Mouse (Mus musculus) heart, embryonic 11.5 days (tissue): ENCODE data around the gene Spock2. TPM values are rescaled to one million over a fixed set of nuclear protein-coding genes. Genes with fewer than 3 reads are reported as not detected.

Source experiments
- microRNA-seq: library from miRNA; unstranded; fragments of <30 nt; microRNA quantifications from one replicate; pipeline ENCODE4, GENCODE M21; 2016; ENCODE audit warnings: borderline number of aligned reads
- polyA plus RNA-seq: library from polyadenylated mRNA; unstranded; fragments of >200 nt; fragmentation: Nextera tagmentation; extraction: Ambion mirVana; gene quantifications from 2 replicates; pipeline ENCODE4 v1.2.1, GENCODE M21; 2014

Gene Spock2
- polyA plus RNA-seq, 1 experiment from 2014 or later = 1.2 TPM

Small RNA genes lying within 50 kb of the gene (microRNA-seq; reads per million reads assigned to microRNA genes)
- gene Mir6906 = not detected

Other genes starting within 250 kb of the Spock2 start
- gene Dnajb12, start 226.7 kb upstream of the Spock2 start, polyA plus RNA-seq = 30.3 and 31.3 TPM in 2 replicates
- 1.9 and 3.4 TPM in 2 replicates for gene Ddit4, start 154.4 kb upstream of the Spock2 start, polyA plus RNA-seq
- 34.5 and 36.2 TPM in 2 replicates for gene Ascc1, start 103.4 kb upstream of the Spock2 start, polyA plus RNA-seq
- 70.6 and 84.1 TPM in 2 replicates for gene Anapc16, start 103.1 kb upstream of the Spock2 start, polyA plus RNA-seq
- 0.57 and 0.73 TPM in 2 replicates for gene Chst3, start 113.0 kb downstream of the Spock2 start, polyA plus RNA-seq
- 68.5 and 78.1 TPM in 2 replicates for gene Psap, start 171.4 kb downstream of the Spock2 start, polyA plus RNA-seq
- gene Vsir, start 240.6 kb downstream of the Spock2 start, polyA plus RNA-seq = 1.2 and 1.9 TPM in 2 replicates